Mouse (Mus musculus) G1E-ER4 (cell line): Measurements from ENCODE around the gene Olfr139. TPM values are rescaled to one million over a fixed set of nuclear protein-coding genes. Genes with fewer than 3 reads are reported as not detected.

Source experiments
- GATA1 ChIP-seq: IDR thresholded peaks from one replicate; pipeline ENCODE4 v1.8.0; 2012; ENCODE audit warnings: low read length, inconsistent platforms
- polyA plus RNA-seq: library from polyadenylated mRNA; stranded (reverse); fragments of >175 nt; gene quantifications from 2 replicates; pipeline ENCODE4 v1.2.3, GENCODE M21; 2012

The Olfr139 gene
- not detected in 2 replicates for polyA plus RNA-seq

GRCm38 (mm10) chr11:74056451-74056850 lies at the start of gene Olfr139, which contains the start of gene Olfr399:
Gene Olfr139, minus strand, starts transcription at chr11:74056551.
Gene Olfr399, minus strand, starts transcription at chr11:74056615.
- TF ChIP-seq GATA1, result no peak

DNA sequence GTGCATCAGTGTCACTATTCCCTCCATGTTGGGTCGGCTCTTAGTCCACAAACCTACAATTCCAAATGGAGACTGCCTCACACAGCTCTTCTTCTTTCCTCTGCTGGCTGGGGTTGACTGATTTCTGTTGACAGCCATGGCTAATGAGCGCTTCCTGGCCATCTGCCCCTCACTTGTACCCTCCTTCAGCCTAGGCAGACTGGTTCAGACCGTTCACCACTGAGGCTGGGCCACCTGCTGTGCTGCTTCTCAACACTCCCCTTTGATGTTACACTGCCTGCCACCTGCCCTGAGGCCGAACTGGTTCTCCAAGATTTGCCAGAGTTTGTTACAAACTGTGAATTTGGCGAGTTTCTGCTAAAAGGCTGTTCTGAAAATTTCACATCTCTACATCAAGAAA lies 48.7 kb upstream of the Olfr139 start:
- no peak for TF ChIP-seq GATA1

DNA sequence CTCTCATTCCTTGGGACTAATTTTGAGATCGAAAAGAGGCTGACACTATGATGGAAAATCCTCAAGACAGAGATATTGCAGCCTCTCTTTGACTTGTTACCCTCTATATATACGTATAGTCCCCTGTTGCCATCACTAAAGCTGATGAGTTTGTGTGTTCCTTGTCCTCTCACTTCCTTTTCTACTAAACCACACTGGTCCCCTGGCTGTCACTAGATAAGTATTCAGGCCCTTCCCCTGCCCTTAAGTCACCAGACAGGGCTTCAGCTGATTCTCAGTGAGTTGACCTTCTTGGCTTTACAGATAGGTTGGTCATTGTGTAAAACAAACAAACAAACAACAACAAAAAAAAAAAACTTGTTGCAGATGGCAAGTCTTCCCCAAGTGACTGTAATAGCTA lies 45.2 kb upstream of the Olfr139 start:
- TF ChIP-seq GATA1, result no peak

DNA sequence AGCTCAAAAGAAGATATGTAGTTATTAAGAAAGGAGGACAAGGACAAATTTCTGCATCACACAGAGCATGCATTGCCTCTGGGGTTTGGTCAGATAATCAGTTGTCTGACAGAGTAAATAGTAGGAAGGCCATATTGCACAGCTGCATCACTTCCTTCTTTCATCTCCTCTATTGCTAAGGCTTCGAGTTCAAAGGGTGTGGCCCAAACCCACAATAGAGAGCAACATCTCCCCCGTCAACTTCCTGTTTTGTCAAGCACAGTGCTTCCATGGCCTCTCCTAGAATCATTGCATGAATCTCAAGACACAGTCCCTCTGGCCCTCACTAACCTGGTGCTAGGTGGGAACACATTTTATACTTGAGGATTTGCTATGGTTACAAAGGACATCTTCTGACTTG lies 44.4 kb upstream of the Olfr139 start:
- TF ChIP-seq GATA1, result no peak

DNA sequence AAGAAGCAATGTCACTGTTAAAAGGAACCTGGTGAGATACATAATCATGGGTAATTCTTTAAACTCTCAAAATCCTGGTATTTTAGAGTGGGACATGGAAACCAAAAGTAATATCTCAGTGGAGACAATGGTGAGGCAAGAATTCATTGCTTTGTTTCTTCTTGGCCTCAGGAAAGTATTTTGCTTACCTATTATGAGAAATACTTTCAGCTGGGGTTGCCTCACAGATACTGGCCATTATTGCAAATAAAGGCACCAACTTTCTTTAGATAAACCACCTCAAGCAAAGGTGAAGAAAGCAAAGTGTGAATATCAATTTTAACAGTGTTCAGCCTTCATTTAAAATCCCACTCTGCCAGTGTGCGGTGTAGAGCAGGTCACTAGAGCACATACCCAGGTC lies 13.3 kb upstream of the Olfr139 start, which contains the start of gene Zfp616:
TSS of gene Zfp616 (plus strand) at position 301 of the 400 bp plus-strand sequence.
- TF ChIP-seq GATA1, result no peak

DNA sequence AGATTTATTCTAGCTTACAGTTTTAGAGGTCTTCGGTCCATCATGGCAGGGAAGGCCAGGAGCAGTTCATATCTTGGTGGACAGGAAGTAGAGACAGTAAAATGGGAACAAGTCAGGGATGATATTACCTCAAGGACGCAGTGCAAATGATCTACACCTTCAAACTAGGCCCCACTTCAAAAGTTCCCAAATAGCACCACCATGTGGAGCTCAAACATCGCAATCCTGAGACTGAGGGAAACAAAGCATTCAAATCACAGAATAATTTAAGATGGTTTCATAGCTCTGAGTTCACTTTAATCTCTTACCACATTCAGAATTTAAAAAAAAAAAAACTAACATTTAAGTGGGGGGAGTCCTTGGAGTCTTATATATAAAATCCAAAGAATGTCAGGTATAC lies 5.0 kb downstream of the Olfr139 start:
- no peak for TF ChIP-seq GATA1

Other genes starting within 250 kb of the Olfr139 start
- gene Olfr392, start 239.5 kb downstream of the Olfr139 start, polyA plus RNA-seq, result not detected in 2 replicates
- not detected in 2 replicates for gene Olfr393, start 205.1 kb downstream of the Olfr139 start, polyA plus RNA-seq
- gene Olfr394, start 165.8 kb downstream of the Olfr139 start, polyA plus RNA-seq, result not detected in 2 replicates
- gene Olfr395, start 147.3 kb downstream of the Olfr139 start, polyA plus RNA-seq, result not detected in 2 replicates
- not detected in 2 replicates for gene Olfr23, start 119.9 kb downstream of the Olfr139 start, polyA plus RNA-seq
- gene Olfr397, start 95.7 kb downstream of the Olfr139 start, polyA plus RNA-seq, result not detected in 2 replicates
- gene Olfr398, start 66.1 kb downstream of the Olfr139 start, polyA plus RNA-seq, result not detected in 2 replicates
- gene Olfr399, start 64 bp upstream of the Olfr139 start, polyA plus RNA-seq, result not detected in 2 replicates
- gene Zfp616, start 13.4 kb upstream of the Olfr139 start, polyA plus RNA-seq, result not detected in 2 replicates
- gene Olfr401, start 57.2 kb upstream of the Olfr139 start, polyA plus RNA-seq, result not detected in 2 replicates
- not detected in 2 replicates for gene Olfr402, start 97.0 kb upstream of the Olfr139 start, polyA plus RNA-seq
- not detected in 2 replicates for gene Olfr403, start 129.7 kb upstream of the Olfr139 start, polyA plus RNA-seq
- gene Olfr43, start 154.8 kb upstream of the Olfr139 start, polyA plus RNA-seq, result not detected in 2 replicates
- not detected in 2 replicates for gene Olfr406, start 203.3 kb upstream of the Olfr139 start, polyA plus RNA-seq
- gene Olfr59, start 227.2 kb upstream of the Olfr139 start, polyA plus RNA-seq, result not detected in 2 replicates